Mouse (Mus musculus) E14TG2a.4 (cell line): ENCODE measurements around the gene Cutal.

Experiments
- H3K27me3 ChIP-seq: 2 replicates; pipeline ENCODE4 v1.6.1; 2014; ENCODE audit warnings: low read length, control low read depth; ENCODE audit not compliant: insufficient read depth
- H3K36me3 ChIP-seq: 2 replicates; pipeline ENCODE4 v1.6.1; 2014; ENCODE audit warnings: low read length, control low read depth; ENCODE audit not compliant: insufficient read depth
- H3K4me1 ChIP-seq: replicated peaks from 2 replicates; pipeline ENCODE4 v1.6.1; 2014; ENCODE audit warnings: low read depth, low read length, control low read depth
- H3K4me3 ChIP-seq: replicated peaks from 2 replicates; pipeline ENCODE4 v1.5.1; 2014; ENCODE audit warnings: mild to moderate bottlenecking, low read length
- H3K9me3 ChIP-seq: 2 replicates; pipeline ENCODE4 v1.6.1; 2014; ENCODE audit warnings: low read length, control low read depth
- CTCF ChIP-seq: conservative IDR thresholded peaks from 2 replicates; pipeline ENCODE4 v1.5.1; 2014; ENCODE audit warnings: low read length
- NANOG ChIP-seq: IDR thresholded peaks from 2 replicates; pipeline ENCODE4 v1.6.1; 2014; ENCODE audit warnings: borderline replicate concordance, low read length, mixed read lengths
- POU5F1 ChIP-seq: IDR thresholded peaks from 2 replicates; pipeline ENCODE4 v1.6.1; 2014; ENCODE audit warnings: low read length, borderline replicate concordance

Cutal gene

GRCm38 (mm10) chr2:34870520-34871474 lies 3.4 kb upstream of the Cutal start:
- TF ChIP-seq CTCF, result no peak
- H3K4me3 ChIP-seq, result peak overlapping the region; percentile 99

GRCm38 (mm10) chr2:34874816-34875345 lies 685 bp downstream of the Cutal start, which contains the start of gene Psmd5:
TSS of gene Psmd5 (minus strand) at chr2:34874968.
- TF ChIP-seq CTCF, result no peak
- no peak for TF ChIP-seq NANOG
- no peak for TF ChIP-seq POU5F1
- peak within 1 kb of the TSS; percentile 78 for H3K4me3 ChIP-seq
- peaks cover 37% of the 10 kb centered on the region for H3K4me1 ChIP-seq
- peaks cover 16% of the 10 kb centered on the region for H3K27me3 ChIP-seq
- H3K9me3 ChIP-seq, result no peaks in the 10 kb centered on the region
- H3K36me3 ChIP-seq, result no peaks in the 10 kb centered on the region

More at GRCm38 (mm10) chr2:34870520-34871474, 3.4 kb upstream of the Cutal start:
- Histone ChIP-seq H3K9me3 (no peaks in the 10 kb centered on the region), H3K4me1 (peaks cover 48% of the 10 kb centered on the region), H3K36me3 (peaks cover 29% of the 10 kb centered on the region), H3K27me3 (peaks cover 8% of the 10 kb centered on the region)

GRCm38 (mm10) chr2:34880054-34880453 lies 5.9 kb downstream of the Cutal start:
- H3K9me3 ChIP-seq, result no peaks in the 10 kb centered on the region
- no peak for TF ChIP-seq CTCF
- TF ChIP-seq NANOG, result no peak
- peaks cover 12% of the 10 kb centered on the region for H3K4me1 ChIP-seq
- no peak overlapping the region for H3K4me3 ChIP-seq
- peaks cover 35% of the 10 kb centered on the region for H3K27me3 ChIP-seq
- H3K36me3 ChIP-seq, result no peaks in the 10 kb centered on the region

GRCm38 (mm10) chr2:34882757-34883156 lies 8.6 kb downstream of the Cutal start:
- Histone ChIP-seq H3K9me3 (no peaks in the 10 kb centered on the region), H3K4me3 (no peak overlapping the region), H3K4me1 (peaks cover 12% of the 10 kb centered on the region), H3K27me3 (peaks cover 43% of the 10 kb centered on the region), H3K36me3 (no peaks in the 10 kb centered on the region)
- TF ChIP-seq NANOG (no peak), POU5F1 (no peak), CTCF (no peak)

- Histone ChIP-seq H3K4me1 (peaks cover 11% of the 10 kb centered on the region), H3K36me3 (no peaks in the 10 kb centered on the region), H3K27me3 (peaks cover 47% of the 10 kb centered on the region), H3K4me3 (no peak overlapping the region), H3K9me3 (no peaks in the 10 kb centered on the region)
- TF ChIP-seq NANOG (no peak), CTCF (no peak), POU5F1 (no peak)
These were observed 9.0 kb downstream of the Cutal start for GRCm38 (mm10) chr2:34883190-34883589.

GRCm38 (mm10) chr2:34884186-34884585 lies 10.0 kb downstream of the Cutal start:
- H3K36me3 ChIP-seq, result no peaks in the 10 kb centered on the region
- TF ChIP-seq NANOG (no peak), POU5F1 (no peak), CTCF (no peak)

GRCm38 (mm10) chr2:34893950-34894349 lies 19.8 kb downstream of the Cutal start:
- no peak for TF ChIP-seq POU5F1
- no peak for TF ChIP-seq CTCF
- TF ChIP-seq NANOG, result no peak
- 0 out of 2 replicates have a peak, but pooled peaks cover 4% of the 10 kb centered on the region for H3K27me3 ChIP-seq
- peaks cover 5% of the 10 kb centered on the region; the same call in 1 of the 2 replicates for H3K36me3 ChIP-seq
- no peak overlapping the region for H3K4me3 ChIP-seq
- no peaks in the 10 kb centered on the region for H3K9me3 ChIP-seq
- peaks cover 32% of the 10 kb centered on the region for H3K4me1 ChIP-seq

More at GRCm38 (mm10) chr2:34884186-34884585, 10.0 kb downstream of the Cutal start:
- Histone ChIP-seq H3K4me1 (peaks cover 2% of the 10 kb centered on the region; the same call in 1 of the 2 replicates), H3K27me3 (peaks cover 47% of the 10 kb centered on the region), H3K4me3 (no peak overlapping the region), H3K9me3 (no peaks in the 10 kb centered on the region)

- H3K4me3 ChIP-seq, result peak overlapping the region; percentile 68
- TF ChIP-seq POU5F1 (no peak), NANOG (no peak), CTCF (no peak)
- peaks cover 35% of the 10 kb centered on the region for H3K4me1 ChIP-seq
- H3K36me3 ChIP-seq, result peaks cover 9% of the 10 kb centered on the region; the same call in 1 of the 2 replicates
- H3K27me3 ChIP-seq, result peaks cover 8% of the 10 kb centered on the region; the same call in 1 of the 2 replicates
- no peaks in the 10 kb centered on the region for H3K9me3 ChIP-seq
These were observed 21.4 kb downstream of the Cutal start for GRCm38 (mm10) chr2:34895503-34896113.
